Mouse (Mus musculus) liver, embryonic 15.5 days (tissue): ENCODE measurements around the gene Prune1. TPM values are rescaled to one million over a fixed set of nuclear protein-coding genes. Genes with fewer than 3 reads are reported as not detected.
"Not testable (repeated sequence)": the region's sequence is repeated elsewhere in the genome, so short reads cannot be mapped to it uniquely, and the experiment has no call there.

Experiments
- ATAC-seq: fragments of 200-750 bp; cut with Nextera tagmentation; 2 replicates; pipeline ENCODE4 v1.8.0; 2017; ENCODE audit warnings: moderate number of reproducible peaks, mild to moderate bottlenecking, moderate library complexity; ENCODE audit not compliant: insufficient read depth
- H3K27ac ChIP-seq: fragments of 300-500 bp; sonication (generic); replicated peaks from 2 replicates; pipeline ENCODE4 v1.5.1; 2015; ENCODE audit warnings: mild to moderate bottlenecking, inconsistent platforms
- H3K27me3 ChIP-seq: fragments of 300-500 bp; sonication (generic); 2 replicates; pipeline ENCODE4 v1.6.1; 2015; ENCODE audit warnings: mild to moderate bottlenecking, inconsistent platforms
- H3K36me3 ChIP-seq: fragments of 300-500 bp; sonication (generic); replicated peaks from 2 replicates; pipeline ENCODE4 v1.6.1; 2015; ENCODE audit warnings: moderate library complexity, mild to moderate bottlenecking, inconsistent platforms
- H3K4me1 ChIP-seq: fragments of 300-500 bp; sonication (generic); replicated peaks from 2 replicates; pipeline ENCODE4 v1.6.1; 2015; ENCODE audit warnings: inconsistent platforms
- H3K4me2 ChIP-seq: fragments of 300-500 bp; sonication (generic); 2 replicates; pipeline ENCODE4 v1.6.1; 2015; ENCODE audit warnings: moderate library complexity, mild to moderate bottlenecking, inconsistent platforms
- H3K4me3 ChIP-seq: fragments of 300-500 bp; sonication (generic); replicated peaks from 2 replicates; pipeline ENCODE4 v1.5.1; 2015; ENCODE audit warnings: mild to moderate bottlenecking, inconsistent platforms
- H3K9ac ChIP-seq: fragments of 300-500 bp; sonication (generic); 2 replicates; pipeline ENCODE4 v1.6.1; 2015; ENCODE audit warnings: moderate library complexity, mild to moderate bottlenecking, inconsistent platforms
- H3K9me3 ChIP-seq: fragments of 300-500 bp; sonication (generic); replicated peaks from 2 replicates; pipeline ENCODE4 v1.6.1; 2016; ENCODE audit warnings: inconsistent platforms
- WGBS: fragments of 180-500 bp; shearing (Covaris S2); methylation state at CpG from one replicate; pipeline ENCODE4 v1.1.7; 2015; ENCODE audit warnings: mixed read lengths; ENCODE audit not compliant: insufficient replicate concordance; 5-methylcytosine and 5-hydroxymethylcytosine counted together
- polyA plus RNA-seq: library from polyadenylated mRNA; unstranded; fragments of >200 nt; fragmentation: Nextera tagmentation; extraction: Ambion mirVana; gene quantifications from 2 replicates; pipeline ENCODE4 v1.2.1, GENCODE M21; 2015

The Prune1 gene
- polyA plus RNA-seq, 1 experiment from 2014 or later: 9.0 TPM

DNA sequence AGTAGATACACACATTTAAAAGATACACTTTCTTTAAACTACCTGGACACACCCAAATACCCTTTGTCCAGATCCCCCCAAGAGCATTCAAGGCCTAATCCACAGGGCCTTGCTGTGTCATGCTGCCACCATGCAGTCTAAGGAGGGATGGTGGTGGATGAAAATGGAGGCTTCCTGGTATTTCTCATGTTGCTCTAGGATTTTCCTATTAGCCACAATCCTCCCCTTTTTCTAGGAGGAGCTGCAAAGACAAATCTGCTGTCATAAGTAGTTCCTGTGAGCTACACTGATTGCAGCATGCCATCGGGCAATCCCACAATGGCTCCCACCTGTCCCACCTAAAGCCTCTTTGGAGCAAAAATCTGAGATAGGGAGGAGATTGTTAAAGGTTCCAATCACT is 54.7 kb downstream of the Prune1 start:
- no peak overlapping the region for H3K9ac ChIP-seq
- peak overlapping the region; percentile 97 for H3K4me2 ChIP-seq
- ATAC-seq: no peak
- H3K36me3 ChIP-seq: peaks cover 23% of the 10 kb centered on the region
- peak overlapping the region; percentile 82 for H3K4me3 ChIP-seq
- H3K9me3 ChIP-seq: no peaks in the 10 kb centered on the region
- no peak overlapping the region for H3K27ac ChIP-seq
- 44% methylated on average over 1 of the region's 1 CpGs for WGBS
- H3K4me1 ChIP-seq: peaks cover 49% of the 10 kb centered on the region
- H3K27me3 ChIP-seq: no peaks in the 10 kb centered on the region

DNA sequence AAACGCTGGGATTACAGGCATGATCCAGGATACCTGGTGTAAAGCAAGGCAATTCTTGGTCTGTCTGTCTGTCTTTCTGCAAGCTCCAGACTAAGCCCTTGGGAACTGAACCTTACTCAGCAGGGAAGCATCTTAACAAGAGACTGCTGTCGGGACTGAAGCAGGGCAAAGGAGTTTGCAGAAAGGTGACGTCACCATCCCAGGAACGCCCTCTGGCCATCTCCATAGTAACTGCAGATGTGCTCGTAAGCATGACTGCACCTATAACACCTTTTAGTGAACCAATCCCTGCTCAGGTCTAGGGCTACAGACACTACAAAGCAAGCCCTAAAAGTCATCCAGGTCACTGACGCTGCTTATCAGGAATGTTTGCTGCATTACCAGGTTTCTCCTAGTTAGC is 57.6 kb downstream of the Prune1 start:
- no peaks in the 10 kb centered on the region for H3K9me3 ChIP-seq
- H3K9ac ChIP-seq: no peak overlapping the region
- H3K4me1 ChIP-seq: peaks cover 20% of the 10 kb centered on the region
- 67% methylated on average over 6 of the region's 6 CpGs for WGBS
- H3K36me3 ChIP-seq: peaks cover 15% of the 10 kb centered on the region; the same call in 1 of the 2 replicates
- H3K27ac ChIP-seq: no peak overlapping the region
- no peak for ATAC-seq
- H3K4me2 ChIP-seq: no peak overlapping the region
- no peaks in the 10 kb centered on the region for H3K27me3 ChIP-seq
- no peak overlapping the region for H3K4me3 ChIP-seq

DNA sequence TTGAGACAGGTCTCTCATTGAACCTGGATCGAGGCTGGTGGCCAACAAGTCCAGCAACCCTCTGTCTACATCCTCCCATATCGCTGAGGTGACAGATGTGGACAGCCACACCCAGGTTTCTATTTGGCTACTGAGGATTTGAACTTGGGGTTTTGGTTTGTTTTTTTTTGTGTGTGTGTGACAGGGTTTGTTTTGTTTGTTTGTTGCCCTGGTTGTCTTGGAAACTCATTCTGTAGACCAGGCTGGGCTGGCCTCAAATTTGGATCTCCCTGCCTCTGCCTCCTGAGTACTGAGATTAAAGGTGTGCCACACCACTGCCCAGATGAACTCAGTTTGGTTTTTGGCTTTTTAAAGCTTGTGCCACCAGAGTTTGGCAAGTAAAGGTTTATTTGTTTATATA is 58.8 kb downstream of the Prune1 start:
- Histone ChIP-seq H3K27me3 (no peaks in the 10 kb centered on the region), H3K27ac (no peak overlapping the region), H3K4me1 (peaks cover 19% of the 10 kb centered on the region), H3K9ac (no peak overlapping the region), H3K4me2 (no peak overlapping the region), H3K9me3 (no peaks in the 10 kb centered on the region), H3K4me3 (no peak overlapping the region), H3K36me3 (peaks cover 15% of the 10 kb centered on the region; the same call in 1 of the 2 replicates)
- ATAC-seq: no peak
- 85% methylated on average over 2 of the region's 2 CpGs for WGBS

DNA sequence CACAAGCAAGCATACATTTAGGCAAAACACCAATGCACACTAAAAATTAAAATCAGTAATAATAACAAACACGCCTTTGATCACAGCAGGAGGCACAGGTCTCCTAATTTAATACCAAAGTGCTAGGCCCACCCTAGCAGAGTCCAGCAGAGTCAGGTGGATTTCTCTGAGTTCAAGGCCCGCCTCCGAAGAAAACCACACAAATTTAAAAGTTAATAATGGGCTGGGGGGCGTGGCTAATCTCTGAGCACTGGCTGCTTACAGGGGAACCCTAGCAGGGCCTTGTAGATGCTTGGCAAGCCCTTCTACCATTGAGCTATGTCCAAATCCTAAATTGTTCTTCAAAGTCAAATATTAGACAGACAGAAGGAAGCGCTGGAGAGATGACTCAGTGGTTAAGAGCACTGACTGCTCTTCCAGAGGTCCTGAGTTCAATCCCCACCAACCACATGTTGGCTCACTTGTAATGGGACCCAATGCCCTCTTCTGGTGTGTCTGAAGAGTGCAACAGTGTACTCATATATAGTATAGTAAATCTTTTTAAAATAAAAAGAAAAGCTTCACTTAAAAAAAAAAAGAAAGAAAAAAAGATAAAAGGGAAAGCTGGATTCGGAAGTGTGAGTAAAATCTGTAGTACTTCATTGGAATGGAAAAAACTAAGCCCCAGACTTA is 63.3 kb downstream of the Prune1 start:
- H3K9me3 ChIP-seq: no peaks in the 10 kb centered on the region
- ATAC-seq: no peak
- peaks cover 35% of the 10 kb centered on the region for H3K4me1 ChIP-seq
- peak overlapping the region; percentile 91 for H3K4me3 ChIP-seq
- H3K4me2 ChIP-seq: peak overlapping the region; percentile 84
- peak overlapping the region; percentile 94 for H3K27ac ChIP-seq
- 37% methylated on average over 6 of the region's 6 CpGs for WGBS
- peaks cover 33% of the 10 kb centered on the region for H3K36me3 ChIP-seq
- H3K9ac ChIP-seq: peak overlapping the region; percentile 92
- no peaks in the 10 kb centered on the region for H3K27me3 ChIP-seq

DNA sequence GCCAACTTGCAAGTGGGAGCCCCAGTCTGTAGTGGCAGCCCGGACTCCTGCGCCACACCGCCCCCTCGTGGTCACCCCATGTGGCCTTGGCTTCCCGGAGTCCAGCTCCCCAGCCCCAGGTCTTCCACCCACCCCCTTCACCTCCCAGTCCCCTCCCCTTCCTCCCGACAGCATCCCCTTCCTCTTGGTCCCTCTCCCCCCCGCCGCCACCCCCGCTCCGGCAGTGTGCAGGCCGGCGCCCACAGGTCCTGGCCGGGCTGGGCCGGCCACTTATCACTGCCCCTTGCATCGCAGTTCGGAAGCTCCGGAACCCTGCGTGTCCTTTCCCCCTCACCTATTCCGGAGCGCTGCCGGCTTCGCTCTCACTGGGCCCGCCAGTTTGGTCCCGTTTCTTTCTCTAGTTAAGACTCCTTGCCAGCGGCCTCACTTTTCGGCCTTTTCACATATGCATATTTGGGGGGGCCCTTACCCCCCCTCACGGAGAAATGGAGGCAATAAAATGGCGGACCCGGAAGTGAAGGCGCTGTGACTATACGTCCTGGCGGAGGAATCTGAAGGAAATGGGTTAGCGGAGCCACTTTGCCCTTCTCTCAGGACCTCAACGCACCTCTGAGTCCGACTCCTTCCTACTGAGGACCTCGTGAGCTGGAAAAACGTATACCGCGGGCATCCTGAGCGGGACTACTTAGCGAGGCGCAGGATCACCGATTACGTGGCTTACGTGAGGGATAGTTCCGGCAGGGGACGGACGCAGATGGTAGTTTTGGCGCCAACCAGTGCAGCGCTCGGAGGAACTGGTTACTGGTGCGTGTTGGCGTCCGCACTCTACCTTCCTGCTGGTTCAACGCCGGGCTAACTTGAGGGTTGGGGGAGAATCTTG is 64.4 kb downstream of the Prune1 start, which contains the start of gene Gabpb2:
Gene Gabpb2, minus strand, starts transcription at position 662 of the 880 bp plus-strand sequence.
- peaks cover 35% of the 10 kb centered on the region for H3K36me3 ChIP-seq
- H3K27me3 ChIP-seq: no peaks in the 10 kb centered on the region
- peaks cover 41% of the 10 kb centered on the region for H3K4me1 ChIP-seq
- peak; percentile 83 for ATAC-seq
- peak within 1 kb of the TSS; percentile 84 for H3K4me2 ChIP-seq
- peak within 1 kb of the TSS; percentile 92 for H3K9ac ChIP-seq
- H3K27ac ChIP-seq: peak within 1 kb of the TSS; percentile 94
- H3K9me3 ChIP-seq: no peaks in the 10 kb centered on the region
- under 1% methylated on average over 56 of the region's 56 CpGs for WGBS
- peak within 1 kb of the TSS; percentile 91 for H3K4me3 ChIP-seq

DNA sequence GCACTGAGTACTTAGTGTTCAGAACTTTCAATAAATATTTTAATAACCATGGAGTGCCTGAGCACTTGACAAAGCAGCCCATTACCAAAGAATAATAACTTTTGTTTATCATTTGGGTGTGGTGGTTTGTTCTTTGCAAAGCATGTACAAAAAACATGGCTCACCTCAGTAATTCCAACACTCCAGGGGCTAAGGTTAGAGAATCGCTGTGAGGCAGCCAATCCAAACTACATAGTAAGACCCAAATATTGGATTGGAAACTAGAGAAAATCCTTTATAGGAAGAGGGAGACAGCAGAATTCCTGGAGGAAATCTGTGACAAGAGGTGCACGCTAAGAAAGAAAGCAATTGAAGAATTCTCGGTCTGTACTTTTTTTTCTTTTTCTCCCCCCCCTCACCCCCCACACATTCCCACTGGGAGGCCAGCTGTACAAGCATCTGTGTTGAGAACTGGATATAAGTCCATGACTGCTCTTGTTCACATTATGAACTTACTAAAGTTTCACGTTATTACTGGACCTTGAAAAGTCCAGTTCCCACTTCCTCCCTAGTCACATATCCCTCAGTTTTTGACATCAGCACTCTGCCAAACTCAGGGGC is 65.1 kb downstream of the Prune1 start:
- Histone ChIP-seq H3K27me3 (no peaks in the 10 kb centered on the region), H3K4me2 (peak overlapping the region; percentile 84), H3K9me3 (no peaks in the 10 kb centered on the region), H3K4me3 (peak overlapping the region; percentile 91), H3K4me1 (peaks cover 44% of the 10 kb centered on the region), H3K36me3 (peaks cover 42% of the 10 kb centered on the region), H3K9ac (peak overlapping the region; percentile 92), H3K27ac (peak overlapping the region; percentile 94)
- ATAC-seq: peak; percentile 3
- 12% methylated on average over 4 of the region's 4 CpGs for WGBS

DNA sequence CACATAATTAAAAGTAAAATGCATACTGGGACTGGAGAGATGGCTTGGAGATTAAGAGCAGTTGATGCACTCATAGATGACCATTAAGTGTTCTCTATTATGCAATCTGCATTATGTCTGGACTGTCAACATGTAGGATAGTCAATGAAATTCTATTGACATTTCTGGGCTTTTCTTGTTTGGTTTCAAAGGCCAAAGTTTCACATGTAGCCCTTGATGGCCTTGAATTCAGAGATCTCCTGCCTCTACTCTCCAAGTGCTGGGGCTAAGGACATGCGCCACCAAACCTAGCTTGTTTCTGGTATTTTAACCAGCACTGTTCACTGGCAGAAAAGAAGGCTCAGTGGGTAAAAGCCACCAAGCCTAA is 68.3 kb downstream of the Prune1 start:
- Histone ChIP-seq H3K4me3 (no peak overlapping the region), H3K9me3 (no peaks in the 10 kb centered on the region), H3K36me3 (peaks cover 72% of the 10 kb centered on the region), H3K27ac (peak overlapping the region; percentile 75), H3K4me1 (peaks cover 42% of the 10 kb centered on the region), H3K9ac (no peak overlapping the region), H3K4me2 (no peak overlapping the region), H3K27me3 (no peaks in the 10 kb centered on the region)
- 83% methylated on average over 1 of the region's 1 CpGs for WGBS
- no peak for ATAC-seq

DNA sequence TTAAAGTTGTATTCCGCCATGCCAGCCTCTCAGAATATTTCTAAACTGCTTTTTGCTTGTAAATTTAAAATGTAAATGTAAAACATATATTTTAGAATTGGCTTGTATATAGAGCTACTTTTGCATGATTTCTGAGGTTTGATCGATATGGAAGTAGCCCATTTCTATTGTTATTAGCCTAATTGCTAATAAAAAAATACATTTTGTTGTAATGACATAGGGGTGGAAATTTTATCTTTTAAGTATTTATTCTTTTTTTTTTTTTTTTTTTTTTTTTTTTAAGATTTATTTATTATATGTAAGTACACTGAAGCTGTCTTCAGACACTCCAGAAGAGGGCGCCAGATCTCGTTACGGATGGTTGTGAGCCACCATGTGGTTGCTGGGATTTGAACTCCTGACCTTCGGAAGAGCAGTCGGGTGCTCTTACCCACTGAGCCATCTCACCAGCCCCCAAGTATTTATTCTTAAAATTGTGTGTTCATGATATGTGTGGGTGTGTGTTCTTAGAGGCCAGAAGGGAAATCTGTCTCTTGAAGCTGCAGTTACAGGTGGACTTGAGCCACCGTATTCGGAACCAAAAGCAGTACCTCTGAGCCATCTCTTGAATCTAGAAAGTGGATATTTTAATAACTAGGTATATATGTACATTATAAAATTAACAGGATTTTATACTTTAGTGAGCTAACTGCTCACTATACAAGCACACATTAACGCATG is 68.8 kb downstream of the Prune1 start:
- Histone ChIP-seq H3K36me3 (peaks cover 77% of the 10 kb centered on the region), H3K4me1 (peaks cover 36% of the 10 kb centered on the region), H3K27ac (0 out of 2 replicates have a peak overlapping the region, but pooled peaks have one; percentile 14)
- H3K4me2 ChIP-seq, H3K9ac ChIP-seq, H3K9me3 ChIP-seq, H3K27me3 ChIP-seq, H3K4me3 ChIP-seq, ATAC-seq: not testable (repeated sequence)
- 77% methylated on average over 9 of the region's 10 CpGs for WGBS

DNA sequence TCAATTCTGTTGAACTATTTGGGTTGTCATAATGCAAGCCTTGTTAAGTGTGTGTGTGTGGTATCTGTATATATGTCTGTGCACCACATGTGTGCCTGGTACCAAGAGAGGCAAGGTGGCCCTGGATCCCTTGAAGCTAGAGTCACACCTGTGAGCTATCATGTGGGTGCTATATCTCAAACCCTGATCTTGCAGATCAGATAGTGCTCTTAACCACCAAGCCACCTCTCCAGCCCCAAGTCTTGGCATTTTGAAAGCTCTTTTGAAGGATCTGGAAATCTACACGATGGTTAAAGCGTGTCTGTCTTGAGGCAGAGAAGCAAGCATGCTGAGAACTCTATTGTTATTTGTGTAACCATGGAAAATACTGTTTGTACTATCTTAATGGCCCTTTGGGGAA is 71.3 kb downstream of the Prune1 start:
- Histone ChIP-seq H3K9ac (no peak overlapping the region), H3K4me2 (no peak overlapping the region), H3K36me3 (peaks cover 92% of the 10 kb centered on the region), H3K27me3 (no peaks in the 10 kb centered on the region), H3K9me3 (no peaks in the 10 kb centered on the region), H3K27ac (no peak overlapping the region), H3K4me1 (peaks cover 20% of the 10 kb centered on the region), H3K4me3 (no peak overlapping the region)
- WGBS: 79% methylated on average over 2 of the region's 2 CpGs
- no peak for ATAC-seq

DNA sequence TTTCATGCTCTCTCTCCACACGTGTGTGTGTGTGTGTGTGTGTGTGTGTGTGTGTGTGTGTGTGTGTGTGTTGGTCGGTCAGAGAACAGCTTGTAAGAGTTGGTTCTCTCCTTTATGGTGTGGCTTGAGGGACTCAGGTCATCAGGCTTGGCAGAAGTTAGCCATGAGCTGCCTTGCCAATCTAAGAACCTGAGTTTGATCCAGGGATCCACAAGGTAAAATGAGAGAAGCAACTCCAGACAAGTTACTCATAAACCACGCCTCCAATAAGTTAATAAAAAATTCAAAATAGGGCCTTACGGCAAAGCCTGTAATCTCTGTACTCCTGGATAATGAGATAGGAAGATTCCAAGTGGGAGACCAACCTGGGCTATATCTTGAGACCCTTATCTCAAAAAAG is 73.6 kb downstream of the Prune1 start:
- Histone ChIP-seq H3K27ac (no peak overlapping the region), H3K4me3 (no peak overlapping the region), H3K4me2 (no peak overlapping the region), H3K27me3 (no peaks in the 10 kb centered on the region), H3K36me3 (peaks cover 92% of the 10 kb centered on the region), H3K9me3 (no peaks in the 10 kb centered on the region), H3K4me1 (peaks cover 7% of the 10 kb centered on the region), H3K9ac (no peak overlapping the region)
- no peak for ATAC-seq
- 82% methylated on average over 4 of the region's 4 CpGs for WGBS
